Mouse (Mus musculus): ENCODE measurements around the gene Siva1. TPM values are rescaled to one million over a fixed set of nuclear protein-coding genes. Genes with fewer than 3 reads are reported as not detected.

Gene Siva1
- total and polyA plus RNA-seq, 3 experiments, result 78.1 to 137 (median 135) TPM

DNA sequence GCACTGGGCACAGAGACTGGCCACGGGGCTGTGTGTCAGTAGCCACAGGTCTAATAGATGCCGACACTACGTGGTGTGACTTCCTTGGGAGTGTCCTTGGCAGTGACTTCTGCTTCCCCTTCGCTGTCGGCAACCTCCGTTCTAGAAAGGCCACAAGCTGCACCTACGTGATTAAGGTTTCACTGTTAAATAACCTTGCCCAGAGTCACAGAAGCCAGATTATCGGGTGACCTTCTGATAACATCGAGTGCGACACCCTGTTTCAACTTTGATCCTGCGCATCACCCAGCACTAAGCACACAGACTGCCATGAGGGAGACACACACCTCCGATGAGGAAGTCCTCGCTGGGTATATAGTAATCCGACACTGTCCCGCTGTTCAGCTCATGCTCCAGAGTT, 44.0 kb downstream of the Siva1 start:
- Histone ChIP-seq H3K27ac (ENCODE audit: insufficient read depth, low read depth) (no peak overlapping the region), H3K27me3 (replicated peaks) (peaks cover 15% of the 10 kb centered on the region), H3K9ac (ENCODE audit: insufficient read depth, low read depth) (no peak overlapping the region), H3K9me3 (replicated peaks; ENCODE audit: low read length) (no peaks in the 10 kb centered on the region), H3K4me1 (ENCODE audit: control insufficient read depth in 1 of 2, insufficient read depth in 2 of 2) (peaks cover 5 to 25% of the 10 kb centered on the region in 2 experiments), H3K4me2 (ENCODE audit: insufficient read depth, low read depth, poor library complexity, severe bottlenecking) (no peak overlapping the region), H3K79me2 (replicated peaks; ENCODE audit: control insufficient read depth, extremely low read depth, insufficient read depth, poor library complexity, severe bottlenecking) (no peaks in the 10 kb centered on the region), H3K36me3 (replicated peaks in 1 of 2; ENCODE audit: control insufficient read depth in 1 of 2, insufficient read depth in 1 of 2, low read length in 1 of 2) (peaks cover 0 to 29% of the 10 kb centered on the region in 2 experiments), H3K4me3 (replicated peaks in 1 of 3; ENCODE audit: low read depth in 2 of 3, low read length in 2 of 3, poor library complexity in 1 of 3) (no peak overlapping the region)
- in situ Hi-C loops (cut with MboI; ENCODE audit: low pct_ligation_motif_present, low pct_unique_long_range_greater_than_20kb, low sequenced_read_pairs) (no loop called here), dilution Hi-C loops (cut with MboI; ENCODE audit: extremely low pct_ligation_motif_present, extremely low pct_unique_long_range_greater_than_20kb, low sequenced_read_pairs) (no loop called here)
- no peak for DNase-seq (ENCODE audit: extremely low read depth)
- TF ChIP-seq TCF12 (IDR thresholded peaks at IDR 0.05; ENCODE audit: low read depth, low read length), result no peak

- DNase-seq (ENCODE audit: extremely low read depth), result peak; percentile 94
- peak overlapping the region; percentile 79 to 88 (median 81) for H3K4me3 ChIP-seq (replicated peaks in 1 of 3; ENCODE audit: low read depth in 2 of 3, low read length in 2 of 3, poor library complexity in 1 of 3)
- H3K9me3 ChIP-seq (replicated peaks; ENCODE audit: low read length), result no peaks in the 10 kb centered on the region
- peak overlapping the region; percentile 5; the same call in 1 of the 2 replicates for H3K27ac ChIP-seq (ENCODE audit: insufficient read depth, low read depth)
- H3K4me1 ChIP-seq (ENCODE audit: control insufficient read depth in 1 of 2, insufficient read depth in 2 of 2), result peaks cover 9 to 32% of the 10 kb centered on the region in 2 experiments
- H3K36me3 ChIP-seq (replicated peaks in 1 of 2; ENCODE audit: control insufficient read depth in 1 of 2, insufficient read depth in 1 of 2, low read length in 1 of 2), result peaks cover 0 to 26% of the 10 kb centered on the region in 2 experiments
- H3K9ac ChIP-seq (ENCODE audit: insufficient read depth, low read depth), result peak overlapping the region; percentile 89
- H3K4me2 ChIP-seq (ENCODE audit: insufficient read depth, low read depth, poor library complexity, severe bottlenecking), result peak overlapping the region; percentile 63
- in situ Hi-C loops (cut with MboI; ENCODE audit: low pct_ligation_motif_present, low pct_unique_long_range_greater_than_20kb, low sequenced_read_pairs) (no loop called here), dilution Hi-C loops (cut with MboI; ENCODE audit: extremely low pct_ligation_motif_present, extremely low pct_unique_long_range_greater_than_20kb, low sequenced_read_pairs) (no loop called here)
- no peaks in the 10 kb centered on the region for H3K79me2 ChIP-seq (replicated peaks; ENCODE audit: control insufficient read depth, extremely low read depth, insufficient read depth, poor library complexity, severe bottlenecking)
- peaks cover 7% of the 10 kb centered on the region for H3K27me3 ChIP-seq (replicated peaks)
- TF ChIP-seq EP300 (IDR thresholded peaks at IDR 0.05; ENCODE audit: low read length) (no peak), PAX5 (IDR thresholded peaks at IDR 0.05; ENCODE audit: low read length) (no peak), CTCF (conservative IDR thresholded peaks at IDR 0.05 in 1 of 2, IDR thresholded peaks at IDR 0.05 in 1 of 2; ENCODE audit: low read depth in 2 of 2, low read length in 2 of 2) (no peak), RCOR1 (conservative IDR thresholded peaks at IDR 0.05; ENCODE audit: low read depth, low read length) (peak; percentile 68), MAFK (IDR thresholded peaks at IDR 0.05; ENCODE audit: insufficient replicate concordance, low read length) (no peak), SIN3A (IDR thresholded peaks at IDR 0.05; ENCODE audit: low read length) (0 out of 2 replicates have a peak, but pooled peaks have one; percentile 67), CHD2 (IDR thresholded peaks at IDR 0.05; ENCODE audit: low read length) (0 out of 2 replicates have a peak, but pooled peaks have one; percentile 29), MXI1 (IDR thresholded peaks at IDR 0.05; ENCODE audit: low read depth, low read length) (peak; percentile 89), UBTF (IDR thresholded peaks at IDR 0.05; ENCODE audit: low read depth, low read length) (0 out of 2 replicates have a peak, but pooled peaks have one; percentile 44), ZC3H11A (IDR thresholded peaks at IDR 0.05; ENCODE audit: low read depth, low read length) (no peak), NELFE (IDR thresholded peaks at IDR 0.05; ENCODE audit: low read depth, low read length) (peak; percentile 94), MAX (IDR thresholded peaks at IDR 0.05; ENCODE audit: low read length) (peak; percentile 90), POLR2A (IDR thresholded peaks at IDR 0.05; ENCODE audit: low read depth, low read length) (peak; percentile 94), ZNF384 (IDR thresholded peaks at IDR 0.05; ENCODE audit: low read depth, low read length) (no peak), IRF4 (IDR thresholded peaks at IDR 0.05; ENCODE audit: low read depth, low read length) (peak; percentile 71), CHD1 (IDR thresholded peaks at IDR 0.05; ENCODE audit: low read depth, low read length) (no peak), ELF1 (IDR thresholded peaks at IDR 0.05; ENCODE audit: low read depth, low read length) (peak; percentile 72), BHLHE40 (IDR thresholded peaks at IDR 0.05; ENCODE audit: low read depth, low read length) (peak; percentile 91), MAZ (IDR thresholded peaks at IDR 0.05; ENCODE audit: low read depth, low read length) (peak; percentile 49; the same call in 1 of the 2 replicates), GABPA (IDR thresholded peaks at IDR 0.05; ENCODE audit: insufficient replicate concordance, low read depth, low read length) (no peak), POLR2AphosphoS2 (IDR thresholded peaks at IDR 0.05; ENCODE audit: low read depth, low read length) (peak; percentile 66; the same call in 1 of the 2 replicates), TBP (conservative IDR thresholded peaks at IDR 0.05; ENCODE audit: low read depth, low read length) (peak; percentile 77), E2F4 (IDR thresholded peaks at IDR 0.05; ENCODE audit: insufficient replicate concordance, low read depth, low read length) (0 out of 2 replicates have a peak, but pooled peaks have one; percentile 14), KAT2A (IDR thresholded peaks at IDR 0.05; ENCODE audit: insufficient replicate concordance, low read length) (peak; percentile 67; the same call in 1 of the 2 replicates), JUN (IDR thresholded peaks at IDR 0.05; ENCODE audit: insufficient read depth, low read depth, low read length) (no peak), USF2 (conservative IDR thresholded peaks at IDR 0.05; ENCODE audit: low read depth, low read length) (peak; percentile 44), ZKSCAN1 (IDR thresholded peaks at IDR 0.05; ENCODE audit: borderline replicate concordance, low read depth, low read length) (no peak), NRF1 (IDR thresholded peaks at IDR 0.05; ENCODE audit: low read depth, low read length) (peak; percentile 97), RAD21 (IDR thresholded peaks at IDR 0.05; ENCODE audit: low read depth, low read length) (no peak), MYC (IDR thresholded peaks at IDR 0.05; ENCODE audit: low read depth, low read length) (peak; percentile 84)
Measured at GRCm38 (mm10) chr12:112693185-112694126, 49.0 kb downstream of the Siva1 start.
